Mouse (Mus musculus) hindbrain, postnatal 0 days (tissue): ENCODE data around the gene Sgta. TPM values are rescaled to one million over a fixed set of nuclear protein-coding genes. Genes with fewer than 3 reads are reported as not detected.

Experiments used
- ATAC-seq: fragments of 200-750 bp; cut with Nextera tagmentation; 2 replicates; pipeline ENCODE4 v1.8.0; 2017; ENCODE audit warnings: mild to moderate bottlenecking, moderate TSS enrichment, moderate library complexity
- DNase-seq: peaks from one replicate; pipeline ENCODE4 v3.0.0-alpha.2; 2015; ENCODE audit warnings: low spot score
- H3K27ac ChIP-seq: fragments of 300-500 bp; sonication (generic); 2 replicates; pipeline ENCODE4 v1.5.1; 2014; ENCODE audit warnings: mild to moderate bottlenecking
- H3K27me3 ChIP-seq: fragments of 300-500 bp; sonication (generic); 2 replicates; pipeline ENCODE4 v1.6.1; 2014; ENCODE audit warnings: low read length, mixed read lengths; ENCODE audit not compliant: insufficient read depth
- H3K36me3 ChIP-seq: fragments of 300-500 bp; sonication (generic); 2 replicates; pipeline ENCODE4 v1.6.1; 2014; ENCODE audit warnings: low read length, mixed read lengths; ENCODE audit not compliant: insufficient read depth
- H3K4me1 ChIP-seq: fragments of 300-500 bp; sonication (generic); 2 replicates; pipeline ENCODE4 v1.6.1; 2014; ENCODE audit warnings: antibody characterized with exemption, low read length, mixed read lengths; ENCODE audit not compliant: insufficient read depth
- H3K4me2 ChIP-seq: fragments of 300-500 bp; sonication (generic); 2 replicates; pipeline ENCODE4 v1.6.1; 2014; ENCODE audit warnings: low read depth, mild to moderate bottlenecking, low read length, moderate library complexity, mixed read lengths
- H3K4me3 ChIP-seq: fragments of 300-500 bp; sonication (generic); 2 replicates; pipeline ENCODE4 v1.5.1; 2014; ENCODE audit warnings: low read length
- H3K9ac ChIP-seq: fragments of 300-500 bp; sonication (generic); replicated peaks from 2 replicates; pipeline ENCODE4 v1.6.1; 2014; ENCODE audit warnings: mild to moderate bottlenecking, low read length, moderate library complexity, mixed read lengths
- H3K9me3 ChIP-seq: fragments of 300-500 bp; sonication (generic); 2 replicates; pipeline ENCODE4 v1.6.1; 2016; ENCODE audit warnings: low read length, mixed read lengths
- CTCF ChIP-seq: IDR thresholded peaks from 2 replicates; pipeline ENCODE4 v1.5.1; 2016; ENCODE audit warnings: antibody characterized with exemption, control low read depth, low read depth
- WGBS: fragments of 180-500 bp; shearing (Covaris S2); extraction: QIAGEN DNeasy Blood & Tissue Kit; methylation state at CpG from one replicate; pipeline ENCODE4 v1.1.7; 2014; 5-methylcytosine and 5-hydroxymethylcytosine counted together
- polyA plus RNA-seq: library from polyadenylated mRNA; unstranded; fragments of >200 nt; fragmentation: Nextera tagmentation; extraction: Ambion mirVana; gene quantifications from 2 replicates; pipeline ENCODE4 v1.2.1, GENCODE M21; 2015
- total RNA-seq: library from RNA; depleted of rRNA; stranded (reverse); fragments of >200 nt; gene quantifications from 2 replicates; pipeline ENCODE4 v1.2.3, GENCODE M21; 2014

The Sgta gene
- total and polyA plus RNA-seq, 2 experiments from 2014 or later: 279 to 290 TPM

DNA sequence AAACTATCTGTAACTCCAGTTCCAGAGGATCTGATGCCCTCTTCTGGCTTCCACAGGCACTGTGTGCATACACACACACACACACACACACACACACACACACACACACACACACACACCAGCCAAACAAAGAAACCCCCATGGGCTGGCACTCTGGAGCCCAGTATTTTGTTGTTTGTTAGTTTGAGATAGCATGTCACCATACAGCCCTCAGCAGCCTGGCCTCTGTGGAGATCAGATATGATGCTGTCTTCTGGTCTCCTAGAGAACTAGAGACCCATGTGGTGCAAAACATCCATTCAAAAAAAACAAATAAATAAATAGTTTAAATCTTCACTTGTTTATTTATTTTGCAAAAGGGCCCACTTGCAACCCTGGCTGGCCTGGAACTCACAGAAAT, 31.8 kb downstream of the Sgta start:
- peaks cover 10% of the 10 kb centered on the region for H3K36me3 ChIP-seq
- no peaks in the 10 kb centered on the region for H3K27me3 ChIP-seq
- no peak overlapping the region for H3K9ac ChIP-seq
- H3K9me3 ChIP-seq: no peaks in the 10 kb centered on the region
- H3K4me2 ChIP-seq: no peak overlapping the region
- no peak overlapping the region for H3K27ac ChIP-seq
- TF ChIP-seq CTCF: no peak
- H3K4me3 ChIP-seq: no peak overlapping the region
- ATAC-seq (no peak), DNase-seq (no peak)
- H3K4me1 ChIP-seq: peaks cover 8% of the 10 kb centered on the region; the same call in 1 of the 2 replicates

DNA sequence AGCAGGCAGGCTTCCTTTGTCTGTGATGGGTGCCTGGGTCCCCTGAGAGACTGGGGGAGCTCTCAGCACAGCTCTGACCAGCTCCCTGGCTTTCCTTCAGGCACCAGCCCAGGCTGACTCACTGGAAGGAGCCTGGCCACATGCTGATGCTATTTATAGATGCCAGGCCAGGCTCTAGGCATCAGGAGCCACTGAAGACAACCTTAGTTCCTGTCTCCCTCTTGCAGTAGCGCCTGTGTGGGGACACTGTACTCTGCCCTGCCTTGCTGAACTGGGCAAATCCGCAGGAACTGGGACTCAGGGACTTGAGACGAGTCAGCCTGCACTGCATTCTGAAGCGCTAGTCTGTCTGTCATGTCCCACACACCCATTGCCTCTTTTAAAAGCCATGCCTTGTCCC, 32.6 kb downstream of the Sgta start:
- no peak for ATAC-seq
- H3K4me1 ChIP-seq: peaks cover 8% of the 10 kb centered on the region; the same call in 1 of the 2 replicates
- peaks cover 10% of the 10 kb centered on the region; the same call in 1 of the 2 replicates for H3K36me3 ChIP-seq
- no peak for DNase-seq
- H3K4me3 ChIP-seq: no peak overlapping the region
- no peak overlapping the region for H3K9ac ChIP-seq
- H3K9me3 ChIP-seq: no peaks in the 10 kb centered on the region
- no peak overlapping the region for H3K27ac ChIP-seq
- no peak for TF ChIP-seq CTCF
- WGBS: 74% methylated on average over 4 of the region's 4 CpGs
- no peaks in the 10 kb centered on the region for H3K27me3 ChIP-seq
- no peak overlapping the region for H3K4me2 ChIP-seq

DNA sequence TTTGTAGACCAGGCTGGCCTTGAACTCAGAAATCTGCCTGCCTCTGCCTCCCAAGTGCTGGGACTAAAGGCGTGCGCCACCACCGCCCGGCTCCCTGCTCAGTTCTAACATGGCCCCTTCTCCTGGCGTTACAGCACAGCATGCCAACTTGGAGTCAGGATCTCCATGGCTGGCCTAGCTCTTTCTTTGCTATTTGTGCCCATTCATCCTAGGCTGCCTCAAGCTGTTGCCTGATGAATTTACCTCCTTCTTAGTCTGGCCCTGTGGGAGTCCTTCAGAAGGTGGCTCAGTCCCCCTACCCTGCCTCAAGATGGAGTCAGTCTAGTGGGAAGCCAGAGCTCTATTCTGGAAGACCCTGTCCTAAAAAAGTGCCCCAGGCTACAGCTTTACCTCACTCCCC, 33.1 kb downstream of the Sgta start:
- WGBS: 87% methylated on average over 5 of the region's 5 CpGs
- Histone ChIP-seq H3K4me3 (no peak overlapping the region), H3K27ac (no peak overlapping the region), H3K4me1 (peaks cover 8% of the 10 kb centered on the region; the same call in 1 of the 2 replicates), H3K27me3 (no peaks in the 10 kb centered on the region), H3K4me2 (no peak overlapping the region), H3K9me3 (no peaks in the 10 kb centered on the region), H3K36me3 (peaks cover 10% of the 10 kb centered on the region; the same call in 1 of the 2 replicates), H3K9ac (no peak overlapping the region)
- DNase-seq (no peak), ATAC-seq (no peak)
- TF ChIP-seq CTCF: no peak

DNA sequence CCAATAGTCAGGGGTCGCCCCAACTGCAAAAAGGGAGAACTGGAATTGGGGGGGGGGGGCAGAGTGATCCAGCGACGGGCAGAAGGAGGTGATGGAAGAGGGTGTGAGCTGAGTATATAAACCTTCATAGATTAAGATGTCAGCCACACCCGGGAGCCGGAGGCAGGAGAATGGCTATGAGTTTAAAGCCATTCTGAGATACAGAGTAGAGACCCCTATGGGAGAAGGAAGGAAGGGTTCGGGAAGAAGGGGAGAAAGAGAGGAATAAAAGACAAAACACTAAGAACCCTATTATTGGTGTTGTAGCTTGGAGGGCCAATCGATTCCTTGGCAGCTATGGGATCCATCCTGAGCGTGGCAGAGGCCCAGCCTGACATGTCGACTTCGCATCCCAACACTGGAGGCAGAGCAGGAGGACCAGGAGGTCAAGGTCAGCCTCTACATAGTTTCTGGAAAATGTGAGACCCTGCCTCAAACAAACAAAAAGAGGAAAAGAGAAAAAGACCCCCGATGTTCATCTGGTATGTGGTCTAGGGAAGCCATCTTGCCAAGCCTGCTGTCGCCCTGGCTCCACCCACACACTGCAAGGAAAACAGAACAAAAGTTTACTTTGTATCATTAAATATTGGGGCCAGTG, 34.2 kb downstream of the Sgta start, which contains the start of gene Diras1:
Diras1 (minus strand) TSS at position 24 of the 637 bp plus-strand sequence.
- 42% methylated on average over 12 of the region's 12 CpGs for WGBS
- DNase-seq (peak; percentile 7), ATAC-seq (peak; percentile 25; the same call in 1 of the 2 replicates)
- H3K27ac ChIP-seq: peak within 1 kb of the TSS; percentile 70
- H3K36me3 ChIP-seq: peaks cover 4% of the 10 kb centered on the region; the same call in 1 of the 2 replicates
- no peak for TF ChIP-seq CTCF
- H3K9me3 ChIP-seq: no peaks in the 10 kb centered on the region
- H3K4me2 ChIP-seq: peak within 1 kb of the TSS; percentile 71
- no peaks in the 10 kb centered on the region for H3K27me3 ChIP-seq
- H3K4me1 ChIP-seq: peaks cover 8% of the 10 kb centered on the region; the same call in 1 of the 2 replicates
- peak within 1 kb of the TSS; percentile 50 for H3K4me3 ChIP-seq
- H3K9ac ChIP-seq: peak within 1 kb of the TSS; percentile 71

DNA sequence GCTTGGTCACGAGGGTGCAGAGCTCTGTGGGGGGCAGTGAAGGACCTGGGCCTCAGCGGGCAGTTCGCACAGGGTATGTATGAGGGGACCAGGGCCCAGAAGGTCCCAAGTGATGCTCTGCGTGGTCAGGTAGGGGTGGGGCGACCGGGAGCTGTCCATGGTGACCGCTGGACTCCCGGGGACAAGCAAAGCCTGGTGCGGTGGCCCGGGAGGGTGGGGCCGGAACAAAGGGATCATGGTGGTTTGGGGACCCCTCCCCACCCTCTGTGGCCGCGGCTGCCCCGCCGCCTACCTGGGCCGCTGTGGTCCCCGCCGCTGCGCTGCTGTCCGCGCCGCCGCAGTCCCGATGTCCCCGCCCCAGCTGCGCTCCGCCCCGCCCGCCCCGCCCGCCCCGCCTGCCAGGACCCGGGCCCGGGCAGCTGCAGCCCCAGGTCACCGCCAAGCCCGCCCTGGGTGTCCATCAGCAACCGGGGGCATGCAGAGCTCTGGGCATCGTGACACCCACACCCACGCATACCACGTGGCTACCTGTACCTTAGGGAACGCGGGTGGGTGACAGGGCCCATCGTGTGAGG, 34.8 kb downstream of the Sgta start:
- no peaks in the 10 kb centered on the region for H3K27me3 ChIP-seq
- peaks cover 8% of the 10 kb centered on the region; the same call in 1 of the 2 replicates for H3K4me1 ChIP-seq
- peak overlapping the region; percentile 71 for H3K9ac ChIP-seq
- DNase-seq: peak; percentile 55
- H3K4me2 ChIP-seq: peak overlapping the region; percentile 71
- 3% methylated on average over 41 of the region's 43 CpGs for WGBS
- no peaks in the 10 kb centered on the region for H3K9me3 ChIP-seq
- TF ChIP-seq CTCF: no peak
- peak overlapping the region; percentile 70 for H3K27ac ChIP-seq
- H3K36me3 ChIP-seq: 0 out of 2 replicates have a peak, but pooled peaks cover 3% of the 10 kb centered on the region
- peak overlapping the region; percentile 50 for H3K4me3 ChIP-seq
- ATAC-seq: peak; percentile 36

DNA sequence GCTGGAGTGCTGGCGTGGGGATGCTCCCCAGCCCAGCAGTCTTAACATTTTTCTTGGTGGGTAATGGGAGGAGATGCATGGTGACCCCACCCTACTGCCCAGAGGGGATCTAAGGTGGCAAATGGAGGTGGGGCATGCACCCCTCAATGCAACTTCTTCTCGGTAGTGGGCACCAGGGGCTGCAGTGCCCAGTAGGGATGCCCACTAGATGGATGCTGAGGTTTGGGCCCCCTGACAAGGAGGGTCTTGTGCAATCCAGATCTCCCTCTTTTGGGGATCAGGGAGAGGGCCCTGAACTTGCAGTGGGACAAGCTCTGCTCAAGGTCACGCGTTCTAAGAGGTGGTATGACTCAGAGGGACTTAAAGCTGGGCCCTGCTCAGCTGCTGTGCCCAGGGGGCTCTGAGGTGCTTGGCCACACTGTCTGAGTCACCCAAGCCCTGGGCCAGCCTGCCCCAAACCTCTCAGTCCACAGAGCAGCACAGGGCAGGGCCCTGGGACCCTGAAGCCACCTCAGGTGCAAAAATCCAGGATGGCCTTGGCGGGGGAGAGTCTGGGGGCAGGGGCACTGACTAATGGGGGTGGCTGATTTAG, 35.5 kb downstream of the Sgta start:
- Histone ChIP-seq H3K9ac (peak overlapping the region; percentile 71), H3K36me3 (no peaks in the 10 kb centered on the region), H3K4me1 (peaks cover 8% of the 10 kb centered on the region; the same call in 1 of the 2 replicates), H3K4me2 (peak overlapping the region; percentile 71), H3K27me3 (no peaks in the 10 kb centered on the region), H3K9me3 (no peaks in the 10 kb centered on the region), H3K4me3 (peak overlapping the region; percentile 50), H3K27ac (peak overlapping the region; percentile 70; the same call in 1 of the 2 replicates)
- ATAC-seq (0 out of 2 replicates have a peak, but pooled peaks have one; percentile 1), DNase-seq (no peak)
- no peak for TF ChIP-seq CTCF
- 72% methylated on average over 5 of the region's 5 CpGs for WGBS
